Mouse (Mus musculus): Measurements from ENCODE around the gene Exosc9.

Exosc9 gene

GRCm38 (mm10) chr3:36552406-36553047 lies at the start of gene Exosc9:
Exosc9 (plus strand) TSS chr3:36552606.
- peak; percentile 94 to 98 for DNase-seq

- no peak for DNase-seq
Observed at GRCm38 (mm10) chr3:36505306-36505705, 47.1 kb upstream of the Exosc9 start.

- no peak for DNase-seq
Observed at GRCm38 (mm10) chr3:36505809-36506735, 46.3 kb upstream of the Exosc9 start.

GRCm38 (mm10) chr3:36511491-36511890 lies 40.9 kb upstream of the Exosc9 start:
- no peak for DNase-seq

GRCm38 (mm10) chr3:36516196-36516595 lies 36.2 kb upstream of the Exosc9 start:
- no peak for DNase-seq

- no peak for DNase-seq
Observed at GRCm38 (mm10) chr3:36521073-36522060, 31.0 kb upstream of the Exosc9 start, which contains the start of gene Gm11549. Gm11549 (minus strand) TSS chr3:36521813.

- no peak for DNase-seq
Observed at GRCm38 (mm10) chr3:36522137-36522536, 30.3 kb upstream of the Exosc9 start.

GRCm38 (mm10) chr3:36524466-36524865 lies 27.9 kb upstream of the Exosc9 start:
- DNase-seq = no peak

- DNase-seq = no peak
Observed at GRCm38 (mm10) chr3:36530345-36530744, 22.1 kb upstream of the Exosc9 start.

GRCm38 (mm10) chr3:36530781-36531180 lies 21.6 kb upstream of the Exosc9 start:
- DNase-seq = no peak

- DNase-seq = no peak
Observed at GRCm38 (mm10) chr3:36531242-36531641, 21.2 kb upstream of the Exosc9 start.

- no peak for DNase-seq
Observed at GRCm38 (mm10) chr3:36531979-36532542, 20.3 kb upstream of the Exosc9 start.

- DNase-seq = no peak
Observed at GRCm38 (mm10) chr3:36532738-36533137, 19.7 kb upstream of the Exosc9 start.

GRCm38 (mm10) chr3:36533201-36533672 lies 19.2 kb upstream of the Exosc9 start:
- DNase-seq = no peak

GRCm38 (mm10) chr3:36536041-36536440 lies 16.4 kb upstream of the Exosc9 start:
- DNase-seq = no peak

- no peak for DNase-seq
Observed at GRCm38 (mm10) chr3:36537701-36538470, 14.5 kb upstream of the Exosc9 start.

GRCm38 (mm10) chr3:36540756-36541155 lies 11.7 kb upstream of the Exosc9 start:
- DNase-seq = no peak

GRCm38 (mm10) chr3:36541399-36541798 lies 11.0 kb upstream of the Exosc9 start:
- DNase-seq = no peak

GRCm38 (mm10) chr3:36544961-36545360 lies 7.4 kb upstream of the Exosc9 start:
- no peak for DNase-seq

GRCm38 (mm10) chr3:36551343-36551742 lies 1.1 kb upstream of the Exosc9 start:
- DNase-seq = peak; percentile 16 to 39

- DNase-seq = peak in 1 of 2 experiments; percentile 39
Observed at GRCm38 (mm10) chr3:36551851-36552384, 488 bp upstream of the Exosc9 start.

Data from cerebellum, adult 18-20 months (tissue).